Mouse (Mus musculus): Measurements from ENCODE around the gene Spata48. TPM values are rescaled to one million over a fixed set of nuclear protein-coding genes. Genes with fewer than 3 reads are reported as not detected.

Gene Spata48
- polyA plus RNA-seq, 1 experiment from 2014 or later = 0.28 TPM

Other genes starting within 250 kb of the Spata48 start
- gene Zpbp, start 314 bp downstream of the Spata48 start, polyA plus RNA-seq (2015; fragmentation: Nextera tagmentation; extraction: Ambion mirVana) = 0.58 and 0.63 TPM in 2 replicates
- gene 4930512M02Rik, start 165.7 kb downstream of the Spata48 start, polyA plus RNA-seq (2015; fragmentation: Nextera tagmentation; extraction: Ambion mirVana) = not detected in 2 replicates
- 1.8 and 2.5 TPM in 2 replicates for gene Ikzf1, start 222.9 kb downstream of the Spata48 start, polyA plus RNA-seq (2015; fragmentation: Nextera tagmentation; extraction: Ambion mirVana)

All from limb, embryonic 15.5 days (tissue).